Mouse (Mus musculus) left cerebral cortex, postnatal 4 days (tissue): Measurements from ENCODE around the gene Rhcg. TPM values are rescaled to one million over a fixed set of nuclear protein-coding genes. Genes with fewer than 3 reads are reported as not detected.
A peak's percentile ranks its signal among the peaks of the same experiment; 100 is the strongest.

Source experiments
- DNase-seq: peaks from one replicate; pipeline ENCODE4 v3.0.0-alpha.2; 2022
- intact Hi-C: fragments of 180-260 bp; cut with DNase I; formaldehyde crosslinking; loops from one replicate; pipeline ENCODE4 v1.15.1; 2025
- total RNA-seq, 2 experiments: library from RNA; stranded (reverse); gene quantifications; 2 replicates each; pipeline ENCODE4 v1.2.3; 2021

Gene Rhcg
- total RNA-seq, 2 experiments from 2014 or later: 2.4 to 3.7 TPM

DNA sequence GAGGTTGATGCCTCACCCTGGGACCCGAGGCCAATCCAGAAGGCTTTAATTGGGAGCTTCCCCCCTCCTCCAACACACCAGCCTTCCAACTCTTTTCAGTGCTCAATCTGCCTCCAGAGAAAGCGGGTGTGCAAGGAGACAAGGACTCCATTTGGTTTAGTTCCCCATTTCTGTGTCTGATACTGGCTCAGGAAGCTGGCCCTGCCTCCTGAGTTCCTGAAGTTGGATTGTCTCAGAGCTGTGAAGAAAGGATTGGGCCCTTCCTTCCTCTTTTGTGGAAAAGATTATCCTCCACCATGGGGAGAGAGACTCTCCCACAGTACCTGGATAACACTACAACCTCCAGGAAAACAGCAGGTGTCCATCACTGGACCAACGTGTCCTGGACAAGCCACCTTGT is 10.7 kb downstream of the Rhcg start:
- intact Hi-C loops: no loop called here
- no peak for DNase-seq

DNA sequence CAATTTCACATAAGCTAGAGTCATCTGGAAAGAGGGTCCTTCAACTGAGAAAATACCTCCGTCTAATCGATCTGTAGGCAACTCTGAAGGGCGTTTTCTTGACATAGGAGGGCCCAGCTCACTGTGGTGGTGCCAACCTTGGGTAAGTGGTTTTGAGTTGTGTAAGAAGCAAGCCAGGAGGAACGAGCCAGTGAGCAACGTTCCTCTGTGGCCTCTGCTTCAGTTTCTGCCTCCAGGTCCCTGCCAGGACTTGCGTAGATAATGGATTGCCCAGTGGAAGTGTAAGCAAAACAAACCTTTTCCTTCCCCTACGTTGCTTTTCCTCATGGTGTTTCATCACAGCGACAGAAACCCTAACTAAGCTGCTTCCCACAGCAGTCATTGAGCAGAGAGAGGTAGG is 15.5 kb downstream of the Rhcg start:
- DNase-seq: no peak
- intact Hi-C loops: no loop called here

DNA sequence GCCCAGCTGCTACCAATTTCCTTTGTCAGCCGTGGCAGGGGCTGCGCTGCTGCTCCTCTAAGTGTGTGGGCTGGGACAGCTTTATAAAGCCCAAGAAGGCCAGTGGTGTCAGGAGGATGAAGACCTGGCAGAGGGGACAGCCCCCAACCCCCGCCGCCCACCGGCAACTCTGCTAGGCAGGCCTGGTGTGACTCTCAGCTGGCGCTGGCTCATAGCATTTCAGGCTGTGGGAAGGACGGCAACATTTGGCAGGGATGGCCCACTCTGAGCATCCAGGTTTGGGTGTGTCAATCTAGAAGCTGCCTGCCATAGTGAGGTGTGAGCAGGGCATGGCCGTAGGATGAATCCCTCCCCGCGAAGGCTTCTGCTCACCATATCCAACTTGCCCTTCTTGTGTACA is 17.3 kb downstream of the Rhcg start:
- DNase-seq: no peak
- intact Hi-C loops: no loop called here

DNA sequence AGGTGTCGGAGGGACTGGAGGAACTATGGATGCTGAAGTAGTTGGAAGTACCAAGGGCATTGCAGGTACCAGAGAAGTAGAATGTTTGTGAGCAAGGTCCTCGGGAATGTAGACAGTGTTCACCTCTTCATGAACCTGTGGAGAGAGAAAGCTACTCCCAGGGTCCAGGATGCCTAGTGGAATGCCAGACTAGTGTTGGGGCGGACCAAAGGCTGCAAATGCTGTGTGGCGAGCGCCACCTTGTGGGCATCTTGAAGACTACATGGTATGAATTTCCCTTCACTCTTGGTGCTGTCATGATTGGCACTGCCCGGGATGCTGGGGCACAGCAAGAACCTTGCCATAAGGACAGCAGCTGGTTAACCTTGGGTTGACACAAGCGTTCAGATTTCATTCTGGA is 22.6 kb downstream of the Rhcg start:
- intact Hi-C loops: loop anchor here (2.0 to 5.0 kb wide), 2 partner anchors 38 to 98 kb away; no protein-coding TSS in a partner anchor
- DNase-seq: peak; percentile 86

DNA sequence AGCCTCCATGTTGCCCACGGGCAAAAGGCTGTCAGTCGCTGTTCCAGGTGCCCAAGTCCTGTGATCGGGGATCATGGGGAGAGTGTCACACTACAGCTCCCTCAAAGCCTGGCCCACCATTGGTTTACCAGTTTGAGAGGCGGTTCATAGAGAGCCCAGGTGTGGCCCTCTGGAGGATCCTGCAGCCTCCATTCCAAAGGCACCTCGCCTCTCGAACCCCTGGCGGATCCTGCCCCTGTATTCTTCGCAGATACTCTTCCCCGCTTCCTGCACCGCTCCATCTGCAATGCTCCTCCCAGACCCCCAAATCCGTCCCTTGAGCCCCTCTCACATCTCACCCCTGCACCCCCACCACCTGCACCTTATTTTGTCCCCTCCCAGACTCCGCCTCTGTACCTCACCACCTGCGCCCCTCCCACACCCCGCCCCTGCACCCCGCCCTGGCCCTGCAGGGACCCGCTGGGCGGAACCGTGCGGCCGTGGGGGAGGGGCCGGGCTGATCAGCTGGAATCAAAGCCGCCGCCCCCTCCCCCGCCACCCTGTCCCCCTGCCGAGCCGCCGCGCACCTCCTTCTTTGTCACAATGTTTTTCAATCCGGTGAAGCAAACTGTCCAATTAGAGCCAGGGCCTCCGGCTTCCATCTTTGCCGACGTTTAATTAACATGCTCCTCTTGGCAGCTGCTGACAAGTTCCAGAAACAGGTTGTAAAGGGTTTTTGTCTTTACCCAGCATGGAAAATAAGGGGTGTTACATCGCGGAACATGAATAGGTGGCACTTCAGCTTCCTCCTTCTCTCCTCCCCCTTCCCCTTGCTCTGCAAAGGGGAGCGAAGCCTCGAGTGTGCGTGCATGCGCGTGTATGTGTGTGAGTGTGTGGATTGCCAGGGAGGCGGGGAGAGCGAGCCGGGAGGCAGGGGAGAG is 25.4 kb downstream of the Rhcg start:
- peak; percentile 65 for DNase-seq
- intact Hi-C loops: loop anchor here (5.0 kb wide), 1 partner anchor 35 kb away; no protein-coding TSS in a partner anchor

DNA sequence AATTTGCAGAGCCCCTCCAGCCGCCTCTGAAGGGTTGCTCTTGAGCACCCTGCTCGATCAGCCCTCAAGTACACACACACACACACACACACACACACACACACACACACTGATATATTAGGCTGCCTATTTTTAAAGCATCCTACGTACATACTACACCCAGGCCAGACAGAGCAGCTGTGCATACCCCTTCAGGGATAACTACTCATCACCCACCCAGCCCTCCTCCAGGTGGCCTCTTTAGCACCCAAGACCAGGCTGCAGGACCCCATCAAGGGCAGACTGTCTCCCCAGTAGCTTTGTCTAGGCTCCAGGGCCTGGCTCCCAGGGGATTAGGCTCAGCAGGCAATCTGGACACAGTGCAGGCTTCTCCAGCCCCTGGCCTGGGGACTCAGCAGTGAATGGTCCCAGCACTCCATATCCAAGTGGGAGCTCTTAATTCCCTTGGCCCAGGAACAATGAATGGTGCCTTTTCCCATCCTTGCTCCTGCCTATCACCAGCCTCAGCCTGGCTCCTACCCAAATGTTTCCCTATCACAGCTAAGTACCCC is 26.8 kb downstream of the Rhcg start:
- no peak for DNase-seq
- intact Hi-C loops: loop anchor here (5.0 kb wide), 1 partner anchor 33 kb away; no protein-coding TSS in a partner anchor

DNA sequence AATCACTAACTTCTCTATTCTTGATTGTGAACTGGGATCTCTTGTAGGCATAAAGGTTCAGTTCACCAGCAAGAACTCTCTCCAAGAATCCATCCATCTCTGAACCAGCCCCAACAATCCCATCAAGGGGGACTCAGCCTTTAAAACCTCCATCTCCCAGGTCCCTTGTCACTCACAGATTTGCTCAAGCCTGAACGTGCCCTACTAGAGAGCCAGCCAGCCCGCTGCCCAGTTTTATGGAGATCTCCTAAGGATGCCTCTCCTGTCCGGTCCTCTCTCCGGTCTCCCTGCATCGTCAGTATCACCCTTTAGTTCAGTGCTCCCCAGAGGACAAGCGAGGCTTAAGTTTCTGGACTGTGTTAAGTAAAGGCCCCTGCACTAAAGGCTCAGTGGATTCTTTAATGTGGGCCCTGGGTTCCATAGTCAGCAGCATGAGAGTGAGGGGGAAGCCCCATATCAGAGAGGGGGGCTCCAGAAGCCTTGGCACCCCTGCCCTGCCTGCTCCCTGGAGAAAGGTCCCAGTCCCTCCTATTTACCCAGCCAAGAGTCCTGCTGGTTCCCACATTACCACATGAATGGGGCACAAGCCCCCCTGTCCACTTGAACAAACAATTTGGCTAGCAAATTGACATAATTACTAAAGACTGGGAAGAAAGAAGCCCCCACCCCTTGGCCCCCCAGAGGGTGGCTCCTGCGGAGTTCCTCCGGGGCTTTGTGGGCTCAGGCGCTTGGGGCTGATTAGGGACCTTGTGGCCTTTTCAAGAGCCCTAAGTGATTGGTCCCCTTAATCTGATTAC is 27.5 kb downstream of the Rhcg start:
- intact Hi-C loops: loop anchor here (5.0 kb wide), 1 partner anchor 33 kb away; no protein-coding TSS in a partner anchor
- DNase-seq: no peak

DNA sequence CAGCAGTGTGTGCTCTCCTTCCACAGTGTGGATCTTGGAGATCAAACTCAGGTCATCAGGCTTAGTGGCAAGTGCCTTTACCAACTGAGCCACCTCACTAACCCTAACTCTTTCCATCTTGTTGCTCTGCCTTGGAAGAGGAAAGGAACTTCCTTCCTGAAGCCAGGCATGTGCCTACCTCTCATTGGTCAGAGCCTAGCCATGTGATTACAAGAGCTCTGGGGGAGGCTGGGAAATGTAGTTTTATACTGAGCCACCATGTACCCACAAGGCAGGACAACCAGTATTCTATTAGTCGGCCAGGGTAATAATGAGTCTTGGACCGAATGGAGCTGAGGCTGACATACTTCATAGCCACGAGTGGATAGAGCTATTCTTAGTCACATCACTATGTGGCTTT is 29.2 kb downstream of the Rhcg start:
- intact Hi-C loops: no loop called here
- no peak for DNase-seq

DNA sequence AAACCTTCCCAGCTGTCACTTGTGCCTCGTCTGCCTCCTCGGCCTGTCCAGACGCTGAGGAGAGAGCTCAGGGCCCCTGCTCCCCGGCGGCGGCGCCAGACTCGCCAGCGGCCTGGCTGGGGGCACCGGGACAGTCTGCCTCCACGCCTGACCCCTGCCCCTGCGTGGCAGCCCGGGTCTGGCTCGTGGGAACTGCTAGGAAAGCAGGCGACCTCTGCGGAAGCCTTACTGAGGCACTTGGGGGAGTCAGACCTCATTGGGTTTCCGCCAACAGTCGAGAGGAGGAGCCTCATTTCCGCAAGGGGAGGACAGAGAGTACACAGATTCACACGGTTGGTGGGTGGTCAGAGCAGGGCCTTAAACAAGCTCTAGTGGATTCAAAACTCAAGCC is 38.6 kb downstream of the Rhcg start:
- intact Hi-C loops: no loop called here
- DNase-seq: peak; percentile 72

DNA sequence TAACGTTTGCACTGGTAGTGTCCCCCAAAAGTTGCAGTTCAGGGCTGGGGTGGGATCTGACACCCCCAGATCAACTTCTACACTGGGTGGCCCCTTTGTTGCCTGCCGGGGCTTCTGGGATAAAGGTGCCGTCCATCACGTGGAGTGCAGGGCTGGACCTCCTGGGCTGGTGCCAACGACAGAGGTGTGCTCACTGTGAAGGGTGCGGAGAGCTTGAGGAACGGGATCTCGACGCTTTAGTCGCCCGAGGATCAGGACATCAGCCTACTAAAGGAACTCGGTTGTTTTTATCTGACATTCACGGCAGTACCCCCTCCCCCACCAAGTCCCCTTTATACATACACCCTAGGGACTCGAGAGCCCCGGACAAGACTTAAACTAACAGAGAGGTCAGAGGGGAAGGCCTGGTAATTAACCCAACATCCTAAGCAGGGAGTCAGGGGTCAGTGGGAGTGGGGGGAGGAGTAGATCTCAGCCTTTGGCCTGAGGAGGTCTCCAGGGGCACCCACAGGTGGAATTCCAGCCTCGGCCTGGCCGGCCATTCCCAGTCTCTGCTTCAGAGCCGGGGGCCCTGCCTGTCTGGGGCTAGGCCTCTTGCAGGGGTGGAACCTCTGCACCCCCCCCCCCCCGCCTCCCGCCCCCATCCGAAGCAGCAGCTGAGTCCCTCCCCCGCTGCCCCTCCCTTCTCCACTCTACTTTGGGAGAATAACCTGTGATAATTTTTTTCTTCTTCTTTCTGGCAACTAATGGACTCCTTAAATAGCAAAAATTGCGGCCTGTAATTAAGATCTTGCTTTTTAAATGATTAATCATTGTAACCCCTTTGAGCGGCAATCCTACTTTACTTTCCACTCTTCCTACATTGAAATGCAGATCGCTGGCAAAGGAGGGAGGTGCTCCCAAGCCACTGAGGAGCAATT is 39.3 kb downstream of the Rhcg start:
- DNase-seq: peak; percentile 35
- intact Hi-C loops: no loop called here

DNA sequence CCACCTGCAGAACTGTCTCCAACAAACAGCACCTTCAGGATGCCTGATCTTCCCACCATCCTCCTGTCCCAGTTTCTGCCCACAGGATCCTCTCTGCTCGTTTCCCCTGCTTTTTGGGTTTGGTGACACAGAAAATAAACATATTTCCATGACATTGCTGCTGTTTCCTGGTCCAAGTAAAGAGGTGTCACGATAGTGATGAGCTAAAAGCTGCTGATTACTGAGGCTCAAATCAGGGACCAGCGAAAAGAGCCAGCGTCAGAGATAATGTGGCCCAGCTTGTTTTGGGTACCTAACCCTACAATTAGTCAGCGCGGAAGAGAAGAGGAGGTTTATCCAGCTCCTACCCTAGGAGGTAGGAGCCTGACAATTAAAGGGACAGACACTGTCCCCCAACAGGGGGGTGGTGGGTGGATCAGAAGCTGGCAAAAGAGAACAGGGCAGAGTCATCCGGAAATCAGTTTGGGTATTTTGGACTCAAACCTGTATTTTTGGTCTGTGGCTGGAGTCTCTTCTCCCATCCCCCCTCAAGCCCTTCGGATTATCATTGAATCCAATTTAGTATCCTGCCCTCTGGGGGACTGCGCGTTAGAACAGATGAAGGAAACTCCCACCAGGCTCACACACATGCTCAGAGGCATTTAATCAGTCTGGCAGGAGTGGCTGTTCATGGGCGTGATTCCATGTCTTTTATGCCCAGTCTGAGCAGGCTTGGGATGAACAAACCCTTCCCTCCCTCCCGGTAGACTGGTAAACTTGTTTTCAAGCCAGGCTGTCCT is 40.2 kb downstream of the Rhcg start:
- DNase-seq: peak; percentile 85
- intact Hi-C loops: no loop called here

DNA sequence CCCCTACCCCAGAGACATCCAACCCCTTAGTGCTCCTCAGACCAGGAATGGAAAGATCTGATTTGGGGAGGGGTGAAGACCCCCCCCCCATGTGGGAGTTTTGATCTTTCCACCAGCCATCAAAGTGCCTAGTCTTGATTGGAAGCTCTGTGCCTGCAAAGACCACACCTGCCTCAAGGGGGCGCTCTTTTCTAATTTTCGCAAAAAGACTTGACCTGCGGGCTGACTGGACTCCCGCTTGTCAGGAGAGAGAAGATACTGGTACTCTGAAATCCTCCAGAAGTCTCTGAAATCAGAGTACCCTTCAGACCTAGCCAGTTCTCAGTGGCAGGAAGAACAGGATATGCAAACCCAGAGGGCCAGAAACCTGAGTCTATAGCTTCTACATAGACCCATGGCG is 40.8 kb downstream of the Rhcg start:
- intact Hi-C loops: no loop called here
- peak; percentile 80 for DNase-seq

DNA sequence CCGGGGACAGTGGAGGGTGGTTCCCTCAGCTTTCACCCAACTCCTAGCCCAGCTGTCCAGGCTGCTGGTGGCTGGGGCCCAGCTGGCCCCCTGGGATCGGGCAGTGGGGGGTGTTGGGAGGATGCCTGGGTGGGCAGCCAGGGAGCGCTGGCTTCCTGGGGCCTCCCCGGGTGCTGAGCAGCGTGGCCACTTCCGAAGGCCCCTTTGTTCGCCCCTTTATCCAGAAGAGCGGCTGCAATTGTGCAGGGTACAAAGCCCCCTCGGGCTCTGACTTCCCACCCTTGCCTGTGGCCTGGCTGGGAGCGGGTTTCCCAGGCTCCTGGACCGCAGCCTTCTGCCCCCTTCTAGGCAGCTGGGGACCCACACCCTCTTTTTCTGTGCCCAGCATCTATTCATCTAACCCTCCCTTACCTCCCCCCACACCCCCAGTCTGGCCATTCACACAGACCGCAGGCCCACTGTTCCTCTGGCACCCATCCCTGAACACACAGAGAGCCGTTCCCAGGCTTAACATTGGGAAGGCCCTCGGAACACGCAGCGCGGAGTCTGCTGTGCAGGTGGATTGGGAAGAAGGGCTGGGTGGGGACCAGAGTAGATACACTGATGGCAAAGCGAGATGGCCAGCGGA is 45.2 kb downstream of the Rhcg start:
- intact Hi-C loops: no loop called here
- DNase-seq: peak; percentile 65

DNA sequence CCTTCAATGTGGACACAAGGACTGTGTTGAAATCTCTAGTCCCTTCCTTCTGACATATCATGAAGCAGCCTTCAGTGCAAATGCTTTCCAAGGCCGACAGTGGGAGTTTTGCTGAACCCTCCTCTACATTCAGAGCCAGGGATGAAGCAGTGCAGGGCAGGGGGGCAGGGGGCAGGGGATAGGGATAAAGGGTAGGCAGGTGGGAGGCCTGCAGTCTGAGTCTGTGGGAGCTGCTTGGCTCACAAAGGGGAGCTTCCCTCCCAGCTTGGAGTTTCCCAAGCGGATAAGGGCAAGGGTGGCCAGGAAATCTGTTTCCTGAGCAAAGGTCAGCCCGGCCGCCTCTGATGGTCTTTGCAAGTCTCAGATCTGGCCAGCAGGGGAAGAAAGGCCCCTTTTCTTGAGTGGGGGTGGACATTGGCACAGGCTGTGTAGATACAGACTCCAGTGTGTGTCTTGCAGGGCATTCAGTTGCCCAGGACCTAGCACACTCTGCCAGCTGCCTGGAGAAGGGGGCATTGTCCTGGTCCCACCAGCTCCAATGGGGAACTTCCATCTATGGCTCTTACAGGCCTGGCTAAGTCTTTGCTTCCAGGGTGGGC is 48.4 kb downstream of the Rhcg start:
- DNase-seq: peak; percentile 54
- intact Hi-C loops: no loop called here

DNA sequence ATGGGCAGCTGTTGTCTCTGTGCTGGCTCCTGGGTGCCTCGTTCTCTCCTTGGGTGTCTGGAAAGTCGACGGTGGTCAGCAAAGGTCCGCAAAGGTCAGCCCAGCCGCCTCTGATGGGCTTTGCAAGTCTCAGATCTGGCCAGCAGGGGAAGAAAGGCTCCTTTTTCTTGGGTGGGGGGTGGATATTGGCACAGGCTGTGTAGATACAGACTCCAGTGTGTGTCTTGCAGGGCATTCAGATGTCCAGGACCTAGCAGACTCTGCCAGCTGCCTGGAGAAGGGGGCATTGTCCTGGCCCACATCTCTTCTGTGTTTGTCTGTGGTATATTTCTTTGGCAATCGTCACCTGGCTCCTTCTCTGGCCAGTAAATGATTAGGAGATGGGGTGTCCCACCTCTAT is 49.2 kb downstream of the Rhcg start:
- DNase-seq: no peak
- intact Hi-C loops: no loop called here

DNA sequence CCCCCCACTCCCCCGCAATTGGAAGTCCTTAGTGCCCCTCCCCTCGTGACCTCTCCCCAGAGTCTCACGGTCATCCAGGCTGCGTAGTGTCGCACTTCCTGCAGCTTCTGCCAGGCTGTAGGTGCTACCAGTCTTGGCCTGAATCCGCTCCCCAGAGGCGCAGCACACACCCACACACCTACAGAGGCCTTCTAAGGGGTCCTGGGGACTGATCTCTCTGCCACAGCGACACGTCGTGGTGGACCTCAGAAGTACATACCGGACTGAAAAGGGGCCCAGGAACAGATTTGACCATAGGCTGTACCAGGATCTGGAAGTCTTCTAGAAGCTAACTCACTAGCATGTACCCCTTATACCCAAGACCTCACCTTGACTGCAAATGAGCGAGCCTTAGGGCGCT is 53.8 kb downstream of the Rhcg start:
- peak; percentile 59 for DNase-seq
- intact Hi-C loops: no loop called here

DNA sequence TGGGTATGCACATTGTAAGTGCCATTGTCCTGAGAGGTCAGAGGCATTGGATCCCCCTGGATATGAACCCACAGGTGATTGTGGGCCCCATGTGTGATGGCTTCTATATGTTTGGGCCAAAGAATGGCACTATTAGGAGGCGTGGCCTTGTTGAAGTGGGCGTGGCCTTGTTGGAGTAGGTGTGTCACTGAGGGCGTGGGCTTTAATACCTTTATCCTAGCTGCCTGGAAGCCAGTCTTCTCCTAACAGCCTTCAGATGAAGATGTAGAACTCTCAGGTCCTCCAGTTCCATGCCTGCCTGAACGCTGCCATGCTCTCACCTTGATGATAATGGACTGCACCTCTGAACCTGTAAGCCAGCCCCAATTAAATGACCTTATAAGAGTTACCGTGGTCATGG is 55.1 kb downstream of the Rhcg start:
- DNase-seq: no peak

DNA sequence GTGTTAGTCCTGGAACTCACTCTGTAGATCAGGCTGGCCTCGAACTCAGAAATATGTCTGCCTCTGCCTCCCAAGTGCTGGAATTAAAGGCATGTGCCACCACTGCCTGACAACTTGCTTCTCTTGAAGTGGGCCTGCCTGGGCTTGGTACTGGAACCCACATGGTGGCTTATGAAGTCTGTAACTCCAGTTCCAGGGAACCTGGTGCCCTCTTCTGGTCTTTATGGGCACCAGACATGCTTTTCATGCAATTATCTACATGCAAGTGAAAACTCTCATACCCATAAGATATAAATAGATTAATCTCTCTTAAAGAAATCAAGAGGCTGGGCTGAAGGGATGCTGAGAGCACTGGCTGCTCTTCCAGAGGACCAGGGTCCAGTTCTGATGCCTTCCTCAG is 58.8 kb downstream of the Rhcg start:
- intact Hi-C loops: loop anchor here (5.0 kb wide), 1 partner anchor 34 kb away; no protein-coding TSS in a partner anchor
- DNase-seq: no peak

More for the DNA sequence above, 55.1 kb downstream of the Rhcg start:
- intact Hi-C loops: no loop called here
